Mouse (Mus musculus) 3134 (cell line): Measurements from ENCODE around the gene A2m.

Experiments
- DNase-seq: peaks from one replicate; pipeline ENCODE4 v3.0.0-alpha.2; 2011; ENCODE audit warnings: low spot score; ENCODE audit not compliant: insufficient read length; ENCODE audit errors: extremely low read depth

The A2m gene

GRCm38 (mm10) chr6:121635076-121635475 is at the start of gene A2m:
Gene A2m (plus strand): TSS chr6:121635376.
- DNase-seq: no peak

DNA sequence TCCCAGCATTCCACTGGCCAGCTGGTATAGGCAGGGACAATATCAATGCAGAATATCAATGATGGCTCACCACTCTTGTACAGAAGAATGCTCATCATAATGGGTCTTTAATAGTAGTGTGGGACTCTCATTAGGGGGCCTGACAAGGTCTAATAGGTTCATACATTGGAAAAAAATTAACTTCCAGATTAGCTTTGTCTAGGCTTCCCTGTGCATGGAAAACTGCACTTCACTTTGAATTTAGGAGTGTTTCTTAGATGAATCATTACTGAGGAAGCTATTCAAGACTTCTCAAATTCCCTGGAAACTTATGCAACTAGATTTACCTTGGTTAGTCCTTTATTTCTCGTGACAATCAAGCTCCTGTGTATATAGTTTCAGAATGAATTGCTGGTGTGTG is 45.0 kb upstream of the A2m start:
- DNase-seq: no peak

GRCm38 (mm10) chr6:121600927-121601326 is 34.2 kb upstream of the A2m start:
- no peak for DNase-seq

DNA sequence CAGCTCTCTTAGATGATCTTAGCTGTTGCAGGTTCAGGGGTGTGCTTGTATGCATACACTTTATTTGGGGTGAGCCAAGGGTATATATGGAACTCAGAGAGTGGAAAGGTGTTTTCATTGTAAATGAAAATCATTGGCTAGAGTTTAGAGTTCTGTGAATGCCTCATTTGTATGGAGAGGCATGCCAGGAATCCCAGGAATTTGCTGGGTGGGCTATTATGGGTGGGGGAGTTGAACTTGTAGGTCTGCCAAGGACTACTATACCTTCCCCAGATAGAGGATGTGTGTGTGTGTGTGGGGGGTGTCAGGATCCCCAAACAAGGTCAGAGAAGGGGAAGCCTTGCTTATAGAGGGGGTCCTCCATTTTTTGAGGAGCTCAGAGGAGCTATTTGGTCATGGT is 27.3 kb upstream of the A2m start:
- DNase-seq: no peak

- DNase-seq: no peak
Measured at GRCm38 (mm10) chr6:121611796-121612195, 23.4 kb upstream of the A2m start.

DNA sequence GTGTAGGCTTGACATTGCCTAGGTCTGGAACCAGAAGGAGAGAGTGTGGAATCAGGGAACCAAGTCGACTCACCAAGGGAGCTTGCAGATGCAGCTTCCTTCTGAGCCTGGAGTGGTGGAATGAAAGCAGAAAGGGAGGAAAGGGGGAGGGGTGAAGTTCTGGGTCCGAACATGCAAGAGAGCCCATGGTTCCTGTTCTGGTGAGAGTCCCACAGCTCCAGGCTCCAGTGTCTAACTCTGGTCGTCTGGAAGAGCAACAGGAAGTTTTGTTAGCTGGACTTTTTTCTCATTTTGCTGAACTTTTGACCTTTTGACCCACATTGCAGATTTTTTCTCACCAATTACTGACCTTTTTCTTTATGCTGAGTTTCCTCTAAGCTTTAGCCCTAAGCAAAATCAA is 17.7 kb upstream of the A2m start:
- DNase-seq: no peak

- no peak for DNase-seq
Measured at GRCm38 (mm10) chr6:121622525-121622924, 12.7 kb upstream of the A2m start.

DNA sequence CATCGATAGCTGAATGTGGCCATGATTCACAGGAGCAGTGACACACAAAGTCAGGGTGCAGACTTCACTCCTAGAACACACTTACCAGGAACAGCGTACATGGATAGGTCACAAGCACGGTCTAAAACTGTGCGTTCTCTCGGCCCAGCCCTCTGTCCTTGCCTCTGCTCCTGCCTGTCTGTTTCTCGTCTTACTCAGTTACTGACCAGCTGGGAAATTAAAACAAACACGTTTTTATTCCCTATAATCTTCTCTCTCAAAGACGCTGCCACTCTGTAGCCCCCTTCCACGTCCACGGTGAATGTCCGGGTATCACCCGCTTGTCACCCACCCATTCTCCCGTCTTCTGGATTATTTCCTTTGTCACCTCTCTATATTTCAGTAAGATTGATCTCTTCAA is 656 bp upstream of the A2m start:
- DNase-seq: no peak

GRCm38 (mm10) chr6:121635878-121636371 is 749 bp downstream of the A2m start:
- peak; percentile 4 for DNase-seq

GRCm38 (mm10) chr6:121648499-121648898 is 13.3 kb downstream of the A2m start:
- DNase-seq: no peak
